Mouse (Mus musculus) A20 (cell line): Measurements from ENCODE around the gene Vamp1.

Experiments
- DNase-seq: peaks from one replicate; pipeline ENCODE4 v3.0.0-alpha.2; 2011; ENCODE audit warnings: low read depth, low spot score

Vamp1 gene

DNA sequence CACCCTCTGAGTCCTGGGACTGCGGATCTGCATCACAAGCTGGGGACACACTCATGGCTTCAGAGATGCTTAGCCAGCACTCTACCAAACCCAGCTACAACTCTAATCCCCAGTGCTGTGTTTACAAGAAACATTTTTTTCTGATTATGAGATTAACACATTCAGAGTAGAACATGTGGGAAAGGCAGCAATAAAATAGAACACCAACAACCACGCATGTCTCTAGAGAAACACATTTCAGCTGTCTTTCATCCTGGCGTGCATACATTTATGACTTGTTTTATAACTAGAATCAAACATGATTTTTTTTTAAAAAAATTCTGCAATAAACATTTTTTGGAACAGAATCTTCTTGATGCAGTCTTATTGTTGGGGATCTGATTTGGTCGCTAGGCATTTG lies 71.6 kb downstream of the Vamp1 start:
- no peak for DNase-seq

- no peak for DNase-seq
Observed at GRCm38 (mm10) chr6:125288730-125289129, 73.4 kb downstream of the Vamp1 start.

DNA sequence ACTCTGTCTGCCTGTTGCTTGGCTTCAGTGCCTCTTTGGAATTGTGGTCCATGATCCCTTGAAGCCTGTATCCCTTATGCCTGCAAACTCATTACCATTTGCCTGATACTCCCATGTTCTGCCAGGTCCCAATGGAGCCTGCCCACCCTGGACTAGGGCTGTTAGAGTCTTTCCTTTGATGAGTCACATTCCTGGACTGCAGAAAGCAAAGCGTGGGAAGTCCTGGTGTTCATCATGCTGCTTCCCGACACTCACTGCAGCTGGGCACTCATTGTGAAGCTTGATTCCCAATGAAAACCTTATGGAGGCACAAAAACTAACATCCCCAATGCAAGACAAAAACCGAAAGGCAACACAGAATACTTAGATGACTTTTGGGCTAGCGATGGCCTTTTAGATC lies 76.0 kb downstream of the Vamp1 start:
- DNase-seq: no peak

GRCm38 (mm10) chr6:125292256-125292655 lies 76.9 kb downstream of the Vamp1 start:
- DNase-seq: no peak

DNA sequence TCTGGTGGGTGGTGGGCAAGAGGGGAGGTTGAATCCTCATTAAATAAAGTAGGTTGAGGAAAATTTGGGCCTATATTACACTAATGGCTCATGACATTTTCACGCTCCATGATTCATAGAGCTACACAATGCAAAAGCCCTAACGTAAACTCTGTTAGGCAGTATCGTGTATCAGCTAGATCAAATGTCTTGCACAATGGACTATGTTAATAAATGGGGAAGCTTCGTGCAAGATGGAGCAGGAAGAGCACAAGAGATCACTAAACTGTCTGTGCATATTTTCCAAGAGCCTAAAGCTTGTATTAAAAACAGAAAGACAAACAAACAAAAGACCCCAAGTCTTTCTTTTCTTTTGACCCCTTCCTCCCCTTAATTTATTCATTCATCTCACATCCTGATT lies 78.7 kb downstream of the Vamp1 start:
- DNase-seq: no peak
